In the genomic region with DNA sequence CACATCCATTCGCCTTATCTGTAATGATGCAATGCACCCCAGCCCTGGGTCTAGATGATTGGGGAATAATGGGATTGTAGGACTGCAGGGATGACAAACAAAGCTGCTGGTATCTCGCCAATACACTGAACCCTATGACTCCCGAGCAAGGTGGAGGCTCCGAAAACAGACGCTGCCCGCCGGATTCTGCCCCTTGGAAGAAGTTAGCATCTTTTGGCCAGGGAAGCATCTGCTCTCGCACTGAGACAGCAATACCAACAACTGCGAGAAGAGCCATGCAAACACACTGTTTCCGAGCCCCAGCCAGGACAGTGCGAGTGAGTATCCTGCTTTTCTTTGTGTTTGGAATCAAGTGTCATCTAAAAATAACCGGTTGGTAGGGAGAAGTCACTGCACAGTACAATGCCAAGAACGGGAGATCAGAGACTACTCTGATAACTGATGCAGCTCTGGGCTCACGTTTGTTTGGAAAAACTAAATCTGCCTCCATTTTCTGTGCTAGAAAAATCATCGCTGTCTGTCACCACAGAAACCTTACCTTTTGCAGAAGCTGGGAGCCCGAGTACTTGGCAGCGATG, we compare ENCODE assay signal across 11 mouse cellular contexts. TPM values are rescaled to one million over a fixed set of nuclear protein-coding genes. Genes with fewer than 3 reads are reported as not detected.
DNase-seq lines count a peak whose midpoint lies in the region; ATAC-seq lines count a peak whose summit lies in the region.
"Had no signal": no experiment of that assay in that cellular context is flagged by ENCODE, and none has a peak within 500 bp of the region (broad histone marks: within the 10 kb centered on the region; RNA-seq: fewer than 3 reads in every experiment).

No protein-coding gene starts in this region.

- no peak for ATAC-seq in intestine, embryonic 14.5 days (replicated peaks; ENCODE audit: low FRiP score, low TSS enrichment, low read depth)
- ATAC-seq in intestine, embryonic 16.5 days, result no peak
- no peak for ATAC-seq in forebrain, embryonic 13.5 days

- H3K27ac ChIP-seq in intestine, embryonic 14.5 days (ENCODE audit: low read depth), result no peak overlapping the region
- H3K27ac ChIP-seq in intestine, embryonic 16.5 days (ENCODE audit: low read length), result no peak overlapping the region
- H3K27ac ChIP-seq in forebrain, embryonic 13.5 days, result no peak overlapping the region
- no peak overlapping the region; the same call in 1 of the 2 replicates for H3K27ac ChIP-seq in midbrain, embryonic 10.5 days (replicated peaks)
- H3K27ac ChIP-seq: liver, embryonic 14.5 days had no signal

- no peaks in the 10 kb centered on the region for H3K36me3 ChIP-seq in intestine, embryonic 14.5 days (ENCODE audit: control insufficient read depth, insufficient read depth, low read length)
- no peaks in the 10 kb centered on the region for H3K36me3 ChIP-seq in intestine, embryonic 16.5 days (ENCODE audit: control insufficient read depth, insufficient read depth, low read length)
- no peaks in the 10 kb centered on the region for H3K36me3 ChIP-seq in forebrain, embryonic 13.5 days (ENCODE audit: poor library complexity, severe bottlenecking)
- no peaks in the 10 kb centered on the region for H3K36me3 ChIP-seq in midbrain, embryonic 10.5 days
- H3K36me3 ChIP-seq: G1E had no signal

- peaks cover 95% of the 10 kb centered on the region for H3K27me3 ChIP-seq in intestine, embryonic 14.5 days (replicated peaks; ENCODE audit: control insufficient read depth, insufficient read depth, low read length)
- peaks cover 60% of the 10 kb centered on the region for H3K27me3 ChIP-seq in intestine, embryonic 16.5 days (replicated peaks; ENCODE audit: control insufficient read depth, insufficient read depth, low read length)
- peaks cover 55% of the 10 kb centered on the region for H3K27me3 ChIP-seq in forebrain, embryonic 13.5 days
- peaks cover 83% of the 10 kb centered on the region for H3K27me3 ChIP-seq in midbrain, embryonic 10.5 days (ENCODE audit: low read depth, poor library complexity, severe bottlenecking)

- H3K9ac ChIP-seq in intestine, embryonic 14.5 days (ENCODE audit: low read length), result no peak overlapping the region
- H3K9ac ChIP-seq in intestine, embryonic 16.5 days (ENCODE audit: low read depth, low read length), result no peak overlapping the region
- H3K9ac ChIP-seq in forebrain, embryonic 13.5 days, result peak overlapping the region; percentile 74
- H3K9ac ChIP-seq: liver, embryonic 14.5 days had no signal

- no peaks in the 10 kb centered on the region for H3K9me3 ChIP-seq in intestine, embryonic 14.5 days (ENCODE audit: control insufficient read depth, low read length)
- no peaks in the 10 kb centered on the region for H3K9me3 ChIP-seq in intestine, embryonic 16.5 days (ENCODE audit: control insufficient read depth, low read length)
- H3K9me3 ChIP-seq in forebrain, embryonic 13.5 days (replicated peaks), result no peaks in the 10 kb centered on the region
- H3K9me3 ChIP-seq in midbrain, embryonic 10.5 days (replicated peaks), result no peaks in the 10 kb centered on the region

- H3K4me1 ChIP-seq in intestine, embryonic 14.5 days (replicated peaks; ENCODE audit: control insufficient read depth, insufficient read depth, low read length), result no peaks in the 10 kb centered on the region; the same call in 1 of the 2 replicates
- H3K4me1 ChIP-seq in intestine, embryonic 16.5 days (ENCODE audit: control insufficient read depth, insufficient read depth, low read length), result 0 out of 2 replicates have a peak, but pooled peaks cover 7% of the 10 kb centered on the region
- peaks cover 34% of the 10 kb centered on the region for H3K4me1 ChIP-seq in forebrain, embryonic 13.5 days
- peaks cover 39% of the 10 kb centered on the region for H3K4me1 ChIP-seq in midbrain, embryonic 10.5 days

- no peak for DNase-seq in intestine, embryonic 14.5 days (ENCODE audit: low spot score)
- peak; percentile 26 to 49 for DNase-seq in cerebellum, postnatal 36 days
- DNase-seq in midbrain, embryonic 10.5 days (ENCODE audit: low spot score), result peak; percentile 26
- no peak for DNase-seq in urinary bladder, adult 2 months (ENCODE audit: low spot score)
- no peak for DNase-seq in yolk sac, embryonic 10.5 days (ENCODE audit: low spot score)
- no peak for DNase-seq in adrenal gland, postnatal 10 days

- peak overlapping the region; percentile 75; the same call in 1 of the 2 replicates for H3K4me2 ChIP-seq in intestine, embryonic 14.5 days (ENCODE audit: low read length)
- no peak overlapping the region for H3K4me2 ChIP-seq in intestine, embryonic 16.5 days (ENCODE audit: low read depth, low read length)
- H3K4me2 ChIP-seq in forebrain, embryonic 13.5 days, result peak overlapping the region; percentile 98

- 4% methylated on average over 17 of the region's 17 CpGs for WGBS in intestine, embryonic 14.5 days
- WGBS in intestine, embryonic 16.5 days, result 2% methylated on average over 17 of the region's 17 CpGs
- 3% methylated on average over 17 of the region's 17 CpGs for WGBS in forebrain, embryonic 13.5 days
- WGBS in midbrain, embryonic 10.5 days, result 2% methylated on average over 17 of the region's 17 CpGs

- peak overlapping the region; percentile 56; the same call in 1 of the 2 replicates for H3K4me3 ChIP-seq in intestine, embryonic 14.5 days (ENCODE audit: low read depth, low read length)
- no peak overlapping the region for H3K4me3 ChIP-seq in intestine, embryonic 16.5 days (ENCODE audit: low read length)
- peak overlapping the region; percentile 71 for H3K4me3 ChIP-seq in forebrain, embryonic 13.5 days
- H3K4me3 ChIP-seq in midbrain, embryonic 10.5 days, result peak overlapping the region; percentile 80

RNA-seq across cellular contexts. Expression of a gene that starts 1.2 kb away (rescaled TPM):
- polyA plus RNA-seq in intestine, embryonic 14.5 days (2014; fragmentation: Nextera tagmentation; extraction: Ambion mirVana), result 2.2 and 2.3 TPM in 2 replicates
- 0.84 and 0.92 TPM in 2 replicates for polyA plus RNA-seq in intestine, embryonic 16.5 days (2015; fragmentation: Nextera tagmentation; extraction: Ambion mirVana)
- polyA plus RNA-seq in forebrain, embryonic 13.5 days (2015; fragmentation: Nextera tagmentation; extraction: Ambion mirVana), result 12.3 and 16.6 TPM in 2 replicates
- polyA plus RNA-seq in midbrain, embryonic 10.5 days (2016; fragmentation: Nextera tagmentation; extraction: Ambion mirVana), result 5.6 and 12.2 TPM in 2 replicates
- 4.0 and 4.8 TPM in 2 replicates for polyA plus RNA-seq in urinary bladder, adult 2 months (2012; rRNA removed)
- total RNA-seq in adrenal gland, postnatal 10 days (2021), result 1 to 10 TPM; 1.5 to 3.2 TPM
- total RNA-seq: granulocyte monocyte progenitor cell, adult 5-6 weeks had no signal
- polyA plus RNA-seq: G1E had no signal

Comparison
In these comparisons a context has a peak if more than half of its experiments do, and no peak if none do; other contexts are left out.
1. DNase-seq: peak in cerebellum, postnatal 36 days (2 of 2) and midbrain, embryonic 10.5 days (single experiment); none in intestine, embryonic 14.5 days (single experiment), urinary bladder, adult 2 months (single experiment), yolk sac, embryonic 10.5 days (single experiment) and adrenal gland, postnatal 10 days (single experiment).